In the genomic region with DNA sequence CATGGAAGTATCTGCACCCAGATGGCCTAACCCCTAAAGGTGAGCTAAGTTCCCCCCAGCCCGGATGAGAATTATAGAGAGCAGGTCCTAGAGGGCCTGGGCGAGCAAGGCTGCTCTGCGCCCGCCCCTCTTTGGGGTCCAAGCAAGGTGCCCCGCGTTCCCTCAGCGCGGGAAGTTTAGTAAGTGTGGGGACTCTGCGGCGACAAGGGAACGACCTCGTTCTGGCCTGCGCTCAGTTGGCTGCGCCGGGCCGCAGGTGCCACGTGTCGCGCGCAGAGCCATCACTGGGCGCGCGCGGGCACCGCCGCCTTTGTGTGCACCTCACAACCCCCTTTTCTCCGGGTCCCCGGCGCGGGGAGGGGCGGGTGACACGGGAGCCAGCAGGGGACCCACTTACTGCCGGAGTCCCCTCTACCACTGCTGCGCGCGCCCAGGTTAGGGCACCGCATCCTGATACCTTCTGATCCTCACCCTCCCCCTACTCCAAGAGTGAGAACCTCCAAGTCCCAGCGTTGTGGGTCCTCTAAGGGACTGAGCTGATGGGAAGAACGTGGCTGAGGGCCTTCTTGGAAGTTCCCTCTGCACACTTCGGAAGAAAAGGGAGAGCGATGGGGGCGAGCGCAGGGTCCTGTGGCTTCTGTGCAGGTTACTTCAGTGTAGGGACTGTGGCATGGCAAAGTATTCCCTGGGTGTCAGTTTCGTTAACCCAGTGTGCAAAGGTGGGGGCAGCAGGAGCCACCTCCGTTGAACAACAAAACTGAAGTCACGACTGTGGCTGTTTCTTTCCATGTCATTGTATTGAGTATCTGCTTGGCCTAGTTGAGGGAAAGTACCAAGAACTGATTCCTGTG, we compare ENCODE assay signal across 7 mouse cellular contexts. TPM values are rescaled to one million over a fixed set of nuclear protein-coding genes. Genes with fewer than 3 reads are reported as not detected.
DNase-seq lines count a peak whose midpoint lies in the region; ATAC-seq and TF ChIP-seq lines count a peak whose summit lies in the region.

No protein-coding gene starts in this region.

- 15% methylated on average over 46 of the region's 46 CpGs for WGBS in lung, postnatal 0 days
- WGBS in forebrain, embryonic 10.5 days: 4% methylated on average over 46 of the region's 46 CpGs
- 5% methylated on average over 45 of the region's 46 CpGs for WGBS in limb, embryonic 11.5 days

- no peaks in the 10 kb centered on the region for H3K9me3 ChIP-seq in lung, postnatal 0 days (ENCODE audit: low read length)
- no peaks in the 10 kb centered on the region for H3K9me3 ChIP-seq in forebrain, embryonic 10.5 days
- no peaks in the 10 kb centered on the region for H3K9me3 ChIP-seq in limb, embryonic 11.5 days (ENCODE audit: control insufficient read depth, low read length)

- no peak overlapping the region for H3K9ac ChIP-seq in lung, postnatal 0 days (replicated peaks; ENCODE audit: low read depth)
- peak overlapping the region; percentile 60 for H3K9ac ChIP-seq in limb, embryonic 11.5 days (ENCODE audit: low read length)

- 0 out of 2 replicates have a peak, but pooled peaks cover 5% of the 10 kb centered on the region for H3K27me3 ChIP-seq in lung, postnatal 0 days (replicated peaks; ENCODE audit: insufficient read depth, low read length)
- peaks cover 66% of the 10 kb centered on the region for H3K27me3 ChIP-seq in forebrain, embryonic 10.5 days (ENCODE audit: poor library complexity, severe bottlenecking)
- peaks cover 18% of the 10 kb centered on the region for H3K27me3 ChIP-seq in limb, embryonic 11.5 days (ENCODE audit: control insufficient read depth, insufficient read depth, low read length)

- H3K27ac ChIP-seq in lung, postnatal 0 days (ENCODE audit: low read length): no peak overlapping the region
- H3K27ac ChIP-seq in forebrain, embryonic 10.5 days: peak overlapping the region; percentile 80
- H3K27ac ChIP-seq in limb, embryonic 11.5 days (replicated peaks; ENCODE audit: low read depth, low read length): no peak overlapping the region

- peak overlapping the region; percentile 39 for H3K4me2 ChIP-seq in lung, postnatal 0 days (replicated peaks; ENCODE audit: low read depth, low read length)
- peak overlapping the region; percentile 85 for H3K4me2 ChIP-seq in limb, embryonic 11.5 days (ENCODE audit: low read depth, severe bottlenecking)

- DNase-seq in lung, postnatal 0 days (ENCODE audit: low spot score): no peak
- no peak for DNase-seq in lung, postnatal 25 days (ENCODE audit: low spot score)
- DNase-seq in forebrain, embryonic 10.5 days (ENCODE audit: extremely low spot score, low spot score): peak; percentile 19
- DNase-seq in limb, embryonic 11.5 days (ENCODE audit: low spot score): peak; percentile 49
- peak; percentile 55 for DNase-seq in retina, postnatal 1 day
- no peak for DNase-seq in layer of hippocampus, postnatal 36 days
- DNase-seq in cerebellum, adult 18-20 months: no peak

- TF ChIP-seq EP300 in lung, postnatal 0 days (IDR thresholded peaks at IDR 0.05): no peak

- no peaks in the 10 kb centered on the region for H3K36me3 ChIP-seq in lung, postnatal 0 days (ENCODE audit: insufficient read depth, low read length)
- no peaks in the 10 kb centered on the region for H3K36me3 ChIP-seq in forebrain, embryonic 10.5 days (replicated peaks)
- no peaks in the 10 kb centered on the region for H3K36me3 ChIP-seq in limb, embryonic 11.5 days (ENCODE audit: control insufficient read depth, insufficient read depth, low read length)

- peak overlapping the region; percentile 5; the same call in 1 of the 2 replicates for H3K4me3 ChIP-seq in lung, postnatal 0 days (ENCODE audit: low read depth, low read length)
- H3K4me3 ChIP-seq in forebrain, embryonic 10.5 days: peak overlapping the region; percentile 51
- H3K4me3 ChIP-seq in limb, embryonic 11.5 days (ENCODE audit: low read depth, low read length): peak overlapping the region; percentile 37

- TF ChIP-seq CTCF in lung, postnatal 0 days (IDR thresholded peaks at IDR 0.05): no peak

- no peaks in the 10 kb centered on the region for H3K4me1 ChIP-seq in lung, postnatal 0 days (ENCODE audit: insufficient read depth, low read depth, low read length)
- H3K4me1 ChIP-seq in forebrain, embryonic 10.5 days: peaks cover 34% of the 10 kb centered on the region
- H3K4me1 ChIP-seq in limb, embryonic 11.5 days (ENCODE audit: control insufficient read depth, insufficient read depth, low read length): 0 out of 2 replicates have a peak, but pooled peaks cover 5% of the 10 kb centered on the region

- no peak for ATAC-seq in lung, postnatal 0 days
- ATAC-seq in limb, embryonic 11.5 days (ENCODE audit: insufficient number of reproducible peaks, low FRiP score, low TSS enrichment, low read depth): peak; percentile 51; the same call in 1 of the 2 replicates

RNA-seq across cellular contexts. Expression of a gene that starts 0.7 kb away (rescaled TPM):
- polyA plus RNA-seq in lung, postnatal 0 days (2015; fragmentation: Nextera tagmentation; extraction: Ambion mirVana): 43.4 and 44.8 TPM in 2 replicates
- polyA plus RNA-seq in forebrain, embryonic 10.5 days (2016; fragmentation: Nextera tagmentation; extraction: Ambion mirVana): 86.7 and 89.5 TPM in 2 replicates
- 74.5 and 74.9 TPM in 2 replicates for polyA plus RNA-seq in limb, embryonic 11.5 days (2014; fragmentation: Nextera tagmentation; extraction: Ambion mirVana)
- 10 to 100 TPM; 23.7 to 26.6 TPM for total RNA-seq in layer of hippocampus, postnatal 36 days (2021)

RNA-seq across cellular contexts. Expression of a gene that starts 55.9 kb away (rescaled TPM):
- polyA plus RNA-seq in lung, postnatal 0 days (2015; fragmentation: Nextera tagmentation; extraction: Ambion mirVana): 27.1 TPM in 2 replicates
- 48.2 and 48.6 TPM in 2 replicates for polyA plus RNA-seq in forebrain, embryonic 10.5 days (2016; fragmentation: Nextera tagmentation; extraction: Ambion mirVana)
- 42.7 and 45.7 TPM in 2 replicates for polyA plus RNA-seq in limb, embryonic 11.5 days (2014; fragmentation: Nextera tagmentation; extraction: Ambion mirVana)
- total RNA-seq in layer of hippocampus, postnatal 36 days (2021): 1 to 10 TPM; 7.3 to 10.0 TPM

Comparison
In these comparisons a context has a peak if more than half of its experiments do, and no peak if none do; other contexts are left out.
1. DNase-seq: peak in forebrain, embryonic 10.5 days (single experiment), limb, embryonic 11.5 days (single experiment) and retina, postnatal 1 day (single experiment); none in lung, postnatal 0 days (single experiment), lung, postnatal 25 days (single experiment), layer of hippocampus, postnatal 36 days (0 of 2) and cerebellum, adult 18-20 months (0 of 2).
2. Peak in every context shown above with its lines, with median percentiles within 50 percentile points of each other: H3K4me3 ChIP-seq.